Mouse (Mus musculus): ENCODE results near the gene Rpl10a.

DNA sequence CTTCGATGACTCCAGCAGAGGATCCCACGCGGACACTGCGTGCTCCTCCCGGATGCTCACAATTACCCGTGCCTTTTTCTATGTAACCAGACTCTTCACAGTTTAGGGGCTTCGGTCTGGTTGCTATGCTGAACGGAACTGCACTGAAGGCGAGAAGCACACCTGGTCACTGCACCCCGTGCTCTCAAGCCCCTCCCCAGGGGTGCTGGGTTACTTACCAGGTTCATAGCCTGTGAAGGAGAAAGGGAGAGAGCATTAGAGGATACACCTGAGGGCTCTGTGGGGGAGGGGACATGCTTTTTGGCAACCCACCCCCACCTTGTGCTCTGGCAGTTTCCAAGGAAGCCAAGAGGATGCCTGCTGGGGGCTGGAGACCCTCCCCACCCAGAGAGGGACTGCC lies 7.0 kb downstream of the Rpl10a start:
- no peak for TF ChIP-seq POLR2AphosphoS2 (IDR thresholded peaks at IDR 0.05; ENCODE audit: low read length)
- no peak for TF ChIP-seq USF1 (IDR thresholded peaks at IDR 0.05; ENCODE audit: low read depth, low read length)
- no peak for TF ChIP-seq CTCF (IDR thresholded peaks at IDR 0.05 in 2 of 3, conservative IDR thresholded peaks at IDR 0.05 in 1 of 3; ENCODE audit: control insufficient read depth in 1 of 3, insufficient read depth in 1 of 3, low read depth in 2 of 3, low read length in 3 of 3, poor library complexity in 1 of 3, severe bottlenecking in 1 of 3)
- TF ChIP-seq POLR2A (IDR thresholded peaks at IDR 0.05; ENCODE audit: control insufficient read depth in 1 of 2, insufficient read depth in 1 of 2, low read depth in 1 of 2, low read length in 2 of 2, poor library complexity in 1 of 2), result no peak
- no peak for TF ChIP-seq UBTF (IDR thresholded peaks at IDR 0.05; ENCODE audit: borderline replicate concordance, insufficient read depth, low read depth, low read length)
- no peak for TF ChIP-seq CHD1 (IDR thresholded peaks at IDR 0.05; ENCODE audit: low read depth, low read length)
- no peak for TF ChIP-seq MAFK (IDR thresholded peaks at IDR 0.05; ENCODE audit: borderline replicate concordance, low read depth, low read length)
- TF ChIP-seq GABPA (IDR thresholded peaks at IDR 0.05; ENCODE audit: low read depth, low read length), result no peak
- no peak for TF ChIP-seq CHD2 (IDR thresholded peaks at IDR 0.05; ENCODE audit: low read length)
